Mouse (Mus musculus): ENCODE data around the gene Mfn1.
A peak's percentile ranks its signal among the peaks of the same experiment; 100 is the strongest.

Gene Mfn1

DNA sequence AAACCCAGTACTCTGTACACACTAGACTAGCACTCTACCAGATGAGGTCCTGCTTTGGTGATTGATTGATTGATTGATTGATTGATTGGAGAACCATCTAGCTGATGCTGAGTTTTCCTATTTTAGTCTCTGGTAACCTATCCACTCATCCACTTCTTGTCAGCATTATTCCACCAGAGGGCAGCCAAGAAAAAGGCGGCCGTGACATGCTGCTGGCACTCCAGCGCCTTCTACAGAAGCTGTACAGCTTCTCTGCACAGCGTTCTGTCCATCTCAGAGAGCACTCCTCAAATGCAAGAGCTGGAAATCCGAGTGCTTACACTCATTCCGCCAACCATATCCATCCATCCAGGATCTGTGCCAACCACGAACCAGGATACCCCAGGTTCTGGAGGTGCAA is 81.3 kb downstream of the Mfn1 start:
- H3K27me3 ChIP-seq (ENCODE audit: insufficient read depth, low read length), result peaks cover 9% of the 10 kb centered on the region
- TF ChIP-seq NANOG (IDR thresholded peaks at IDR 0.05; ENCODE audit: borderline replicate concordance, low read length) (no peak), CTCF (conservative IDR thresholded peaks at IDR 0.05; ENCODE audit: low read length) (peak; percentile 23; the same call in 1 of the 2 replicates)
- no peaks in the 10 kb centered on the region for H3K9me3 ChIP-seq (ENCODE audit: low read length)
- peak overlapping the region; percentile 59; the same call in 1 of the 2 replicates for H3K4me3 ChIP-seq (replicated peaks; ENCODE audit: low read length)
- peaks cover 39% of the 10 kb centered on the region for H3K4me1 ChIP-seq (replicated peaks; ENCODE audit: low read depth, low read length)
- no peaks in the 10 kb centered on the region for H3K36me3 ChIP-seq (ENCODE audit: insufficient read depth, low read length)

GRCm38 (mm10) chr3:32611606-32612170 is 82.4 kb downstream of the Mfn1 start:
- peak overlapping the region; percentile 59; the same call in 1 of the 2 replicates for H3K4me3 ChIP-seq (replicated peaks; ENCODE audit: low read length)
- H3K4me1 ChIP-seq (replicated peaks; ENCODE audit: low read depth, low read length), result peaks cover 42% of the 10 kb centered on the region
- no peaks in the 10 kb centered on the region for H3K36me3 ChIP-seq (ENCODE audit: insufficient read depth, low read length)
- H3K9me3 ChIP-seq (ENCODE audit: low read length), result no peaks in the 10 kb centered on the region
- peaks cover 9% of the 10 kb centered on the region for H3K27me3 ChIP-seq (ENCODE audit: insufficient read depth, low read length)
- TF ChIP-seq NANOG (IDR thresholded peaks at IDR 0.05; ENCODE audit: borderline replicate concordance, low read length) (no peak), POU5F1 (IDR thresholded peaks at IDR 0.05; ENCODE audit: borderline replicate concordance, low read length) (no peak), CTCF (conservative IDR thresholded peaks at IDR 0.05; ENCODE audit: low read length) (no peak)

DNA sequence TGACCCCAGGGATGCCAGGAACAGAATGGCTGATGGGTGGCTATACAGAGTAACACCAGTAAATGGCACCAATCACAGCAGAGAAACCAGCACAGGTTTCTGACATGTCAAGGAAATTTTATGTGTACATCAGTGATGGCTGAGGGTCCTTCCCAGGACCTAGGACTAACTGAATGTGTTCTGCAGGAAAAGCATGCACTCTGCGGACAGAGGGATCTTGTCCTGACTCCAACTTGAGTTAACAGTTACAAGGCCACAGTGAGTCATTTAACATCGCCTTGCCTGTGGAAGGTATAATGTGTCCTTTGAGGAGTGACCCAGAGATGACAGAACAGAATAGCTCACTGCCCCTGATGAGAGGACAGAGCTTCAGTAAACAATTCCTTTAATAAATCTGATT is 85.5 kb downstream of the Mfn1 start:
- Histone ChIP-seq H3K4me3 (replicated peaks; ENCODE audit: low read length) (no peak overlapping the region), H3K9me3 (ENCODE audit: low read length) (no peaks in the 10 kb centered on the region), H3K36me3 (ENCODE audit: insufficient read depth, low read length) (no peaks in the 10 kb centered on the region), H3K27me3 (ENCODE audit: insufficient read depth, low read length) (peaks cover 20% of the 10 kb centered on the region), H3K4me1 (replicated peaks; ENCODE audit: low read depth, low read length) (peaks cover 50% of the 10 kb centered on the region)
- TF ChIP-seq CTCF (conservative IDR thresholded peaks at IDR 0.05; ENCODE audit: low read length) (no peak), NANOG (IDR thresholded peaks at IDR 0.05; ENCODE audit: borderline replicate concordance, low read length) (no peak), POU5F1 (IDR thresholded peaks at IDR 0.05; ENCODE audit: borderline replicate concordance, low read length) (no peak)

DNA sequence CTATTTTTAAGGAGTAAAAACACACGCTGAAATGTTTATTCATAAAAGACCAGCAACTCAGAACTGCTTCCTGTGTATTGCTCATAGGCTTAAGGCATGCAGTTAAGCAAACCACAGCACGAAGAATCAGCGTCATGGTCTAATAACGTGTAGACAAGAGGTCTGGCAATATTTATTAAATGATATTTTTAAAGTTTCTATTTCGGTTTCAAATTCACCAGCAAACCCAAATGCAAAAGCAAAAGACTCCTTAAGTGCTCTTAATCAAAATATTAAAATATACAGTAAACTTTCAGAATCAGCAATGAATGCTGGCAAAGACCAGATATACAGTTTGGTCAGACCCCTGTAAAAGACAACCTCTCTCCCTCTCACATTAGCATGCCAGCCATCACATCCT is 86.1 kb downstream of the Mfn1 start:
- H3K36me3 ChIP-seq (ENCODE audit: insufficient read depth, low read length), result no peaks in the 10 kb centered on the region
- peaks cover 44% of the 10 kb centered on the region for H3K4me1 ChIP-seq (replicated peaks; ENCODE audit: low read depth, low read length)
- H3K4me3 ChIP-seq (replicated peaks; ENCODE audit: low read length), result peak overlapping the region; percentile 83
- TF ChIP-seq CTCF (conservative IDR thresholded peaks at IDR 0.05; ENCODE audit: low read length) (no peak), POU5F1 (IDR thresholded peaks at IDR 0.05; ENCODE audit: borderline replicate concordance, low read length) (no peak), NANOG (IDR thresholded peaks at IDR 0.05; ENCODE audit: borderline replicate concordance, low read length) (no peak)
- H3K27me3 ChIP-seq (ENCODE audit: insufficient read depth, low read length), result peaks cover 20% of the 10 kb centered on the region
- H3K9me3 ChIP-seq (ENCODE audit: low read length), result no peaks in the 10 kb centered on the region

DNA sequence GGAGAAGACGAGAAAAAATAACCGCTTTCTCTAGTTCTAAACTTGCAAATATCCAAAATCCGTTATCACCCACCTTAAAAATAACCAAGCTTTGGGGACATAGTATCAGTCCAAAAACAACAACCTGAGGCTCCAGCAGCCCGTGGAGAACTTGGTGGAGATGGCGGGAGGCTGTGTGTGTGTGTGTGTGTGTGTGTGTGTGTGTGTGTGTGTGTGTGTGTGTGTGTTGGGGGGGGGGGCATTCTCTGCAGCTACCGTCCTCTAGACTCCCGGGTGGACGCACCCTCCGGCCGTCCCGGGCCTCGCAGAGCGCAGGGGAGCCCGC is 86.7 kb downstream of the Mfn1 start:
- H3K9me3 ChIP-seq (ENCODE audit: low read length), result no peaks in the 10 kb centered on the region
- H3K4me1 ChIP-seq (replicated peaks; ENCODE audit: low read depth, low read length), result peaks cover 41% of the 10 kb centered on the region
- no peaks in the 10 kb centered on the region for H3K36me3 ChIP-seq (ENCODE audit: insufficient read depth, low read length)
- no peak for TF ChIP-seq CTCF (conservative IDR thresholded peaks at IDR 0.05; ENCODE audit: low read length)
- TF ChIP-seq POU5F1 (IDR thresholded peaks at IDR 0.05; ENCODE audit: borderline replicate concordance, low read length), result no peak
- TF ChIP-seq NANOG (IDR thresholded peaks at IDR 0.05; ENCODE audit: borderline replicate concordance, low read length), result no peak
- H3K4me3 ChIP-seq (replicated peaks; ENCODE audit: low read length), result peak overlapping the region; percentile 83
- H3K27me3 ChIP-seq (ENCODE audit: insufficient read depth, low read length), result peaks cover 20% of the 10 kb centered on the region

DNA sequence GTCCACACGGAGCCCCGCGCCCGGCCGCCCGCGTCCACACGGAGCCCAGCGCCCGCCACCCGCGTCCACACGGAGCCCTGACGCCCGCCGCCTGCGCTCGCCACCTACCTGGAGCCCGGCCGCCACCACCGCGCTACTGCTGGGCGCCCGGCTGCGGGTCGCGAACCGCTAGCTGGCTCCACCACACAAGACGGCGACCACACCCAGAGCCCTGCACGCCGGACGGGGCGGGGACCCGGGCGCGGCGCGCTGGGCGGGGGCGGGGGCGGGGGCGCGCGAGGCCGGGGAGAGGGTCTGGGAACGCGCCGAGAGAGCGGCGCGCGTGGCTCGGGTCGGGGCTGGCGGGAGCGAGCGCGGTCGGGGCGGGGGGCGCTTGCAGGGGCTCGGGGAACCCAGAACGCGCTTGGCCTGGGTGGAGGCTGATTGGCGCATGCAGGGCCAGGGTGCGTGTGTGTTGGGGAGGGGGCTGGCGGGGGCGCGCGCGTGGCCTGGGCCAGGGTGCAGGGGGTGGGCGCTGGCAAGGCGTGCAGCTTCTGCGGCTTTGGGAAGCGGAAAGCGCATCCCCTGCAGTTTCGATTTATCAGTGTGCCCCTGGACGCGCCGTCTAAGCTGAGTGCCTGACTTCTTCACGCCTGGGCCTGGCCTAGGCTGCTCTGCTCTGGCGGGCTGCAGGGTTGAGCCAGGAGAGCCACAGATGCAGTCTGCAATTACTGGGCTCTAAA is 87.2 kb downstream of the Mfn1 start, which contains the start of gene Gnb4:
Gnb4 (minus strand) TSS at position 255 of the 722 bp plus-strand sequence.
- no peaks in the 10 kb centered on the region for H3K36me3 ChIP-seq (ENCODE audit: insufficient read depth, low read length)
- TF ChIP-seq CTCF (conservative IDR thresholded peaks at IDR 0.05; ENCODE audit: low read length), result no peak
- no peak for TF ChIP-seq POU5F1 (IDR thresholded peaks at IDR 0.05; ENCODE audit: borderline replicate concordance, low read length)
- no peak for TF ChIP-seq NANOG (IDR thresholded peaks at IDR 0.05; ENCODE audit: borderline replicate concordance, low read length)
- peak within 1 kb of the TSS; percentile 83 for H3K4me3 ChIP-seq (replicated peaks; ENCODE audit: low read length)
- H3K9me3 ChIP-seq (ENCODE audit: low read length), result no peaks in the 10 kb centered on the region
- peaks cover 16% of the 10 kb centered on the region for H3K27me3 ChIP-seq (ENCODE audit: insufficient read depth, low read length)
- peaks cover 36% of the 10 kb centered on the region for H3K4me1 ChIP-seq (replicated peaks; ENCODE audit: low read depth, low read length)

DNA sequence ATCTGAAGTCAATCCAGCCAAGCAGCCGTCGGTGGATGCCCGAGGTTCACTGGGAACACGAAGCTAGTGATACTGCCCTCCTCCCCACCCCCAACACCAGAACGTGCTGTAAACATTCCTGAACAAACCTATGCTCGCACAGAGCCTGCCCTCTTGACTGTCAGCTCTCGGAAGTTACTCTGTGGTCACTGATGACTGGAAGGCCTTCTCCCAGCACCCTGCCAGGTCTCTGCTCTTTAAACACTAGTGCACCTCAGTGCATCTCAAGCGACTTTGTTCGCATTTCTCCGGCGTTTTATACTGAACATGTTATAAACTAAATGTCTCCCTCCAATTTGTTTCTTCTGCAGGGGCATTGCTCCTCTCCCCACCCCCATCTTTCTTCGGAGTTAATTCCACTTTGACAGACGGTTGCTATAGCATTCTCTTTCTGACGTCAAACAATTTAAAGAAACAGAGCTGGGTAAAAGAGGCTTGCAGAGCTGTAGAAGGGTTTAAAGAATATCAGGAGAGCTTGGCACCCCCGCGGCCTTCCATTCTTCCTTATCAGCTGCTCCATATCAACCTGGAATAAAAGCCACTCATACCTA is 87.9 kb downstream of the Mfn1 start:
- no peaks in the 10 kb centered on the region for H3K9me3 ChIP-seq (ENCODE audit: low read length)
- H3K4me3 ChIP-seq (replicated peaks; ENCODE audit: low read length), result peak overlapping the region; percentile 83
- H3K36me3 ChIP-seq (ENCODE audit: insufficient read depth, low read length), result no peaks in the 10 kb centered on the region
- TF ChIP-seq NANOG (IDR thresholded peaks at IDR 0.05; ENCODE audit: borderline replicate concordance, low read length), result no peak
- TF ChIP-seq CTCF (conservative IDR thresholded peaks at IDR 0.05; ENCODE audit: low read length), result no peak
- TF ChIP-seq POU5F1 (IDR thresholded peaks at IDR 0.05; ENCODE audit: borderline replicate concordance, low read length), result no peak
- H3K4me1 ChIP-seq (replicated peaks; ENCODE audit: low read depth, low read length), result peaks cover 30% of the 10 kb centered on the region
- H3K27me3 ChIP-seq (ENCODE audit: insufficient read depth, low read length), result peaks cover 16% of the 10 kb centered on the region

DNA sequence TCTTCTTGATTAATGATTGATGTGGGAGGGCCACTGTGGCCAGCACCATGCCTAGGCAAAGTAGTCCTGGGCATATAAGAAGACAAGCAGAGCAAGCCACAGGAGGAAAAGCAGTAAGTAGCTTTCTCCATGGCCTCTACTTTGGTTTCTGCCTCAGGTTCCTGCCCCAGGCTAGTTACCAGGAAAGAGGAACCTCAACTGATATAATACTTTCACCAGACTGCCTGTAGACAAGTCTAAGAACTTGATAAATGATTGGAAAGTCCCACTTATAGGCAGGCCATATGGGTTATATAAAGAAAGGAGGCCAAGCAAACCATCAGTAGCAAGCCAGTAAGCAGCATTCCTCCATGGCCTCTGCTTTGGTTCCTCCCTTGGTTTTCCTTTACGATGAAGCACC is 92.4 kb downstream of the Mfn1 start:
- peaks cover 5% of the 10 kb centered on the region; the same call in 1 of the 2 replicates for H3K36me3 ChIP-seq (ENCODE audit: insufficient read depth, low read length)
- H3K4me1 ChIP-seq (replicated peaks; ENCODE audit: low read depth, low read length), result peaks cover 10% of the 10 kb centered on the region
- TF ChIP-seq POU5F1 (IDR thresholded peaks at IDR 0.05; ENCODE audit: borderline replicate concordance, low read length), result no peak
- TF ChIP-seq NANOG (IDR thresholded peaks at IDR 0.05; ENCODE audit: borderline replicate concordance, low read length), result no peak
- no peak for TF ChIP-seq CTCF (conservative IDR thresholded peaks at IDR 0.05; ENCODE audit: low read length)
- peaks cover 11% of the 10 kb centered on the region for H3K27me3 ChIP-seq (ENCODE audit: insufficient read depth, low read length)
- no peaks in the 10 kb centered on the region for H3K9me3 ChIP-seq (ENCODE audit: low read length)
- H3K4me3 ChIP-seq (replicated peaks; ENCODE audit: low read length), result no peak overlapping the region

Measured in E14TG2a.4 (cell line).